Mouse (Mus musculus) heart, postnatal 36 days (tissue): ENCODE results near the gene Prph2. TPM values are rescaled to one million over a fixed set of nuclear protein-coding genes. Genes with fewer than 3 reads are reported as not detected.

Experiments
- DNase-seq, 2 experiments: peaks; one replicate each; pipeline ENCODE4 v3.0.0; 2021 to 2022
- intact Hi-C: fragments of 180-260 bp; cut with DNase I; formaldehyde crosslinking; loops from one replicate; pipeline ENCODE4 v1.15.1; 2025
- total RNA-seq, 2 experiments: library from RNA; stranded (reverse); gene quantifications; 2 replicates each; pipeline ENCODE4 v1.2.3; 2021

Gene Prph2
- total RNA-seq, 2 experiments from 2014 or later = not detected

GRCm38 (mm10) chr17:46890116-46890815 is 20.0 kb upstream of the Prph2 start, which contains the start of gene Tbcc:
TSS of gene Tbcc (plus strand) at chr17:46890684.
- intact Hi-C loops = loop anchor here (1.0 kb wide), 1 partner anchor 108 kb away; the partner anchor contains the start of gene Rpl7l1
- DNase-seq = peak; percentile 94 to 96

- peak in 1 of 2 experiments; percentile 34 for DNase-seq
- intact Hi-C loops = loop anchor here (1.0 kb wide), 1 partner anchor 109 kb away; the partner anchor contains the start of gene Rpl7l1
Observed at GRCm38 (mm10) chr17:46890843-46891594, 19.2 kb upstream of the Prph2 start.

GRCm38 (mm10) chr17:46895426-46895825 is 14.8 kb upstream of the Prph2 start:
- DNase-seq = peak in 1 of 2 experiments; percentile 24
- intact Hi-C loops = no loop called here

GRCm38 (mm10) chr17:46897221-46897950 is 12.9 kb upstream of the Prph2 start:
- intact Hi-C loops = no loop called here
- no peak for DNase-seq

- no peak for DNase-seq
- intact Hi-C loops = loop anchor here (5.0 kb wide), 1 partner anchor 131 kb away; no protein-coding TSS in a partner anchor
Observed at GRCm38 (mm10) chr17:46900941-46901340, 9.3 kb upstream of the Prph2 start.

GRCm38 (mm10) chr17:46903876-46904490 is 6.3 kb upstream of the Prph2 start:
- DNase-seq = peak; percentile 81 to 83

GRCm38 (mm10) chr17:46912331-46912730 is 2.1 kb downstream of the Prph2 start:
- DNase-seq = no peak
- intact Hi-C loops = no loop called here

More at GRCm38 (mm10) chr17:46903876-46904490, 6.3 kb upstream of the Prph2 start:
- intact Hi-C loops = loop anchor here (5.0 kb wide), 1 partner anchor 128 kb away; no protein-coding TSS in a partner anchor

- intact Hi-C loops = no loop called here
- no peak for DNase-seq
Observed at GRCm38 (mm10) chr17:46915129-46915528, 4.9 kb downstream of the Prph2 start.

- DNase-seq = no peak
- intact Hi-C loops = no loop called here
Observed at GRCm38 (mm10) chr17:46918951-46919350, 8.7 kb downstream of the Prph2 start.

GRCm38 (mm10) chr17:46920855-46921254 is 10.6 kb downstream of the Prph2 start:
- DNase-seq = no peak

GRCm38 (mm10) chr17:46926192-46926591 is 15.9 kb downstream of the Prph2 start:
- DNase-seq = no peak
- intact Hi-C loops = no loop called here

More at GRCm38 (mm10) chr17:46920855-46921254, 10.6 kb downstream of the Prph2 start:
- intact Hi-C loops = no loop called here

- intact Hi-C loops = no loop called here
- DNase-seq = no peak
Observed at GRCm38 (mm10) chr17:46926941-46927340, 16.7 kb downstream of the Prph2 start.

- intact Hi-C loops = no loop called here
- DNase-seq = no peak
Observed at GRCm38 (mm10) chr17:46927781-46928180, 17.5 kb downstream of the Prph2 start.

- DNase-seq = no peak
- intact Hi-C loops = no loop called here
Observed at GRCm38 (mm10) chr17:46929277-46929676, 19.0 kb downstream of the Prph2 start.

- DNase-seq = no peak
- intact Hi-C loops = no loop called here
Observed at GRCm38 (mm10) chr17:46929897-46930296, 19.6 kb downstream of the Prph2 start.

- intact Hi-C loops = no loop called here
- no peak for DNase-seq
Observed at GRCm38 (mm10) chr17:46932961-46933360, 22.7 kb downstream of the Prph2 start.

- peak; percentile 42 to 65 for DNase-seq
- intact Hi-C loops = no loop called here
Observed at GRCm38 (mm10) chr17:46933557-46934348, 23.5 kb downstream of the Prph2 start.

- DNase-seq = no peak
- intact Hi-C loops = no loop called here
Observed at GRCm38 (mm10) chr17:46940461-46940860, 30.2 kb downstream of the Prph2 start.

GRCm38 (mm10) chr17:46942421-46942820 is 32.2 kb downstream of the Prph2 start:
- no peak for DNase-seq
- intact Hi-C loops = no loop called here
